Mouse (Mus musculus): ENCODE results near the gene Tent5b.

Tent5b gene

GRCm38 (mm10) chr4:133468080-133468479 lies 11.9 kb upstream of the Tent5b start:
- in situ Hi-C loops (cut with MboI; ENCODE audit: unreplicated experiment in 2 of 2): no loop called here

- in situ Hi-C loops (cut with MboI; ENCODE audit: unreplicated experiment in 2 of 2): no loop called here
Measured at GRCm38 (mm10) chr4:133469122-133469521, 10.8 kb upstream of the Tent5b start.

- in situ Hi-C loops (cut with MboI; ENCODE audit: unreplicated experiment in 2 of 2): no loop called here
Measured at GRCm38 (mm10) chr4:133471135-133471821, 8.7 kb upstream of the Tent5b start.

GRCm38 (mm10) chr4:133473833-133474232 lies 6.1 kb upstream of the Tent5b start:
- in situ Hi-C loops (cut with MboI; ENCODE audit: unreplicated experiment in 2 of 2): no loop called here

GRCm38 (mm10) chr4:133480185-133480537 lies 229 bp downstream of the Tent5b start:
- in situ Hi-C loops (cut with MboI; ENCODE audit: unreplicated experiment in 2 of 2): no loop called here

- in situ Hi-C loops (cut with MboI; ENCODE audit: unreplicated experiment in 2 of 2): no loop called here
Measured at GRCm38 (mm10) chr4:133480754-133481153, 822 bp downstream of the Tent5b start.

GRCm38 (mm10) chr4:133481488-133481887 lies 1.6 kb downstream of the Tent5b start:
- in situ Hi-C loops (cut with MboI; ENCODE audit: unreplicated experiment in 2 of 2): no loop called here

- in situ Hi-C loops (cut with MboI; ENCODE audit: unreplicated experiment in 2 of 2): no loop called here
Measured at GRCm38 (mm10) chr4:133482479-133482878, 2.5 kb downstream of the Tent5b start.

- in situ Hi-C loops (cut with MboI; ENCODE audit: unreplicated experiment in 2 of 2): no loop called here
Measured at GRCm38 (mm10) chr4:133484266-133485025, 4.5 kb downstream of the Tent5b start.

- in situ Hi-C loops (cut with MboI; ENCODE audit: unreplicated experiment in 2 of 2): no loop called here
Measured at GRCm38 (mm10) chr4:133485691-133486425, 5.9 kb downstream of the Tent5b start.

GRCm38 (mm10) chr4:133486673-133487357 lies 6.9 kb downstream of the Tent5b start:
- in situ Hi-C loops (cut with MboI; ENCODE audit: unreplicated experiment in 2 of 2): no loop called here

- in situ Hi-C loops (cut with MboI; ENCODE audit: unreplicated experiment in 2 of 2): no loop called here
Measured at GRCm38 (mm10) chr4:133488619-133489392, 8.9 kb downstream of the Tent5b start.

- in situ Hi-C loops (cut with MboI; ENCODE audit: unreplicated experiment in 2 of 2): no loop called here
Measured at GRCm38 (mm10) chr4:133489489-133490245, 9.7 kb downstream of the Tent5b start.

- in situ Hi-C loops (cut with MboI; ENCODE audit: unreplicated experiment in 2 of 2): no loop called here
Measured at GRCm38 (mm10) chr4:133491800-133492199, 11.9 kb downstream of the Tent5b start.

- in situ Hi-C loops (cut with MboI; ENCODE audit: unreplicated experiment in 2 of 2): no loop called here
Measured at GRCm38 (mm10) chr4:133493895-133494294, 14.0 kb downstream of the Tent5b start.

- in situ Hi-C loops (cut with MboI; ENCODE audit: unreplicated experiment in 2 of 2): no loop called here
Measured at GRCm38 (mm10) chr4:133494432-133494831, 14.5 kb downstream of the Tent5b start.

- in situ Hi-C loops (cut with MboI; ENCODE audit: unreplicated experiment in 2 of 2): no loop called here
Measured at GRCm38 (mm10) chr4:133494867-133495266, 14.9 kb downstream of the Tent5b start.

- in situ Hi-C loops (cut with MboI; ENCODE audit: unreplicated experiment in 2 of 2): no loop called here
Measured at GRCm38 (mm10) chr4:133495711-133496110, 15.8 kb downstream of the Tent5b start.

GRCm38 (mm10) chr4:133496738-133497445 lies 17.0 kb downstream of the Tent5b start:
- in situ Hi-C loops (cut with MboI; ENCODE audit: unreplicated experiment in 2 of 2): no loop called here
